Mouse (Mus musculus) urinary bladder, postnatal 25 days (tissue): ENCODE measurements at regions not wholly inside any gene's neighbourhood (a gene's known extent, or its start where the extent isn't known, plus 50 kb on each side); places are given as distances from the start of the nearest gene placed in this dataset.

Experiments
- DNase-seq: peaks from one replicate; pipeline ENCODE4 v3.0.0; 2022; ENCODE audit warnings: low spot score

DNA sequence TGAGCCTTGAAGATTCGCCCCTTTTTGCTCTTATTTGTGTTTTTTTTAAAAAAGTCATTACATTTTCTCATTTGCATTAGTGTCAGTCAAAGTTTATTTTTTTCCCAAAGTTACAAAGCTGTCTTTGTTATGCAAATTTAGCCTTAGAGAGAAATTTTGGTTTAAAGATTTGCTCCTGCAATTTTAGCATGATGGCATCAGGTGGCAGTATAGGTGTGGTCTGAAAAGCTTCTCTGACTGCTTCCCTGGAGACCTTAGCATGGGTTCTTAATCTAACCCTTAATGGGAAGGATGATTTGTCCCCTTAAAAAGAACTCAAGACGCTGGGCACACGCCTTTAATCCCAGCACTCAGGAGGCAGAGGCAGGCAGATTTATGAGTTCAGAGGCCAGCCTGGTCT, 451.2 kb downstream of the Slc4a3 start:
- no peak for DNase-seq

DNA sequence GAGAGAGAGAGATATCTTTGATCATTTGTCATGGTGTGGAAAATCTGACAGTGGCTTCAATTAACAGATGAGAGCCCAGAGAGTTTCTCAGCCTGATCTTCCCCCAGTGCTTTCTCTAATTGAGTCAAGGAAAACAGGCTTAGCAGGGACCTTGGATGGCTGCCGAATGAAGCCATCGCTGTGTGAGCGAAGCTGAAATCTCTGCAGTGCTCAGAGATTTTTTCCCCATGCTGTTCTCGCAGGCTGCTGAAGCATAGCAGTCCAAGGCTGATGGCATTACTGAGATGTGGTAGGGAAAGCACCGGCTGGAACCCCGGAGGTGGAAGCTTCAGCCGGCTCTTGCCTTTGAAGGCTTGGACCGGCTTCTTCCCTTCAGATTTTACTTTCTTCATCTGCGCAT, 455.1 kb downstream of the Slc4a3 start:
- DNase-seq = no peak

DNA sequence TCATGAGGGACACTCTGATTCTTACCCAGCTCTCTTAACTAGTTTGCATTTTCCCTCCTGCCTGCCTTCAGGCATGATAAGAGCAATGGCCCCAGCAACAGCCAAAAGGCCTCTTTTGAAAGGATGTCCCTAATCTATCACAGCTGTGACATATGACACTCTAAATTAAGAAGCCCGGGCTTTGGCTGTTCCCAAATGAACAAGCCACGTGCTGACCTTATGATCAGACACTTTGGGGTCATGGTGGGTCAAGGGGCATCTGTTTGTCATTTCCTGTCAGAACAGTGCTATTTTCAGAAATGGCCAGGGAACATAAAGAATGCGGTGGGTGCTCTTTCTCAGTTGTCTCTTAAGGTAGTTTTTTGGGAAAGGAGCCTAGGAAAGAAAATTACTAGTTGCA, 463.5 kb downstream of the Slc4a3 start:
- no peak for DNase-seq

DNA sequence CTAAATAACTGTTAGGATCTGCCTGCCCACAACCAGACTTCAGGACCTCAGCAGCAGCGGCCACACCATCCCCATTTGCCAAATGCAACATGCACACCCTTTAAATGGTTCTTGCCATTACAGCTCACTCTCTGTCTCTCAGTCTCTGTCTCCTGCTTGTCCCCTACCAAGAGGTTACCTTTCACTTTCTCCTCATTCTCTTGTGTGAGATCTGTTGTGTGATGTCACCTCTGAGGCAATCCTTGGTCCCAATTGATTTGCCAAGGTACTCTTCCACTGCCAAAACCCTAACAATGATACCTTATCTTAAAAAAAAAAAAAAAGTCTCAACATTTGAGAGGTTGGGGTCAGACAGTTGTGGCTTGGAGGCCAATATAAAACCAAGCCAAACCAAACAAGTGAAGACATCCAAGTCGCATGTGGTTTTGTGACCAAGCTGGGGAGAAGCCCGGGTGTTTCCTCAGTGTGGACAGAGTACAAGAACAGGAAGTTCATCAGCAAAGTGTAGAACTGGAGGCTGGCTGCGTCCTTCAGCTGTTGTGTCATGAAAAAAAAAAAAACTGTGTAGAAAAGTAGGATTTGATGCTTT, 464.2 kb downstream of the Slc4a3 start:
- no peak for DNase-seq

DNA sequence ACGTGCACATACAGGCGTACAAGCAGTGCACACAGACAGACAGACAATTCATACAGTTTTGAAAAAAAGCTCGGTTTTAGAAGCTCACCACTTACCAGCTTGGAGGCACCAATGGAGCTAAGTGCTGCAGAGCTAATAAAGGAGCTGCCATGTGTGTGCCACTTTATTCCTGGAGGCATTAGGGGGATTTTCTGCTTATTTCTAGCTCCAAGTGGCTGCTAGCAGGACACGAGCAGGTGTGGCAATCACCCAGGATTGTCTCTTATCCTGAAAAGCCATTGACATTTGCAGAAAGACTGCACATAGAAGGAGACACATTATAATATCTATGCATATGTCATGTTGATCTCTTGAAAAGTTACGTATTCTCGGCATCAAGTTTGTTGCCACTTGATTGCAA, 472.5 kb downstream of the Slc4a3 start:
- no peak for DNase-seq

DNA sequence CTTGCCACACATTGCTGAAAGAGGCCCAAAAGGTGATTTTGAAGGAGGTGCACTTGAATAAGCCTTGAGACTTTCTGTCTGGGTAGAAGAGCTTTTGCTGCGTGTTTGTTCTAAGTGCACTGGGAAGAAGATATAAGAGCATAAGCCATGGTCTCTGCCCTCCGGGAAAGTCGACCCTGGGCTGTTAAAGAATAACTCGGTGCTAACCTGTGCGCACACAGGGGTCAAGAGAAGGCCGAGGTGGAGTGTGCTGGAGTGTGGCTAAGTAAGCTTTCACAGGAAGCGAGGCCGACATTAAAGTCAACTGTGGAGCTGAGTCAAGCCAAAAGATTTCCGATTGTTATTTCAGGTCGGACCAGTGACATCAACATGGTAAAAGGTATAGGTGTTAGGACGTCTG, 473.0 kb downstream of the Slc4a3 start:
- DNase-seq = no peak

DNA sequence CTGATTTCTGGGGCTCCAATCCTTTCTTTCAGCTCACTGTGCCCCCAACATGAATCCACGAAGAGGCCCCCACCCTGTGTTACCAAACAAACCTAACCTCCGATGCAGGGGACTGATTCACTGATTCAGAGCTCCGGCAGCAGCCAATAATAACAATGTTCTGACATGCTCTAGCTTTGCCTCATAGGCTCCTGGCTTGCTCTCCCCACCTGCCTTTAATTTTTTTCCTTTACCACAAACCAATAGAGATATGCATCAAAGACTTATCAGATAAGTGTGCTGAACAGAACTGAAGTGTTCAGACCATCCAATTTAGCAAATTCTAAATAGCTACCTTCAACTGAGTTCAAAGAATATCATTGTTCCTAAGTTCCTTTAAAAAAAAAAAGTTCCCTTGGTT, 478.6 kb downstream of the Slc4a3 start:
- peak; percentile 10 for DNase-seq

DNA sequence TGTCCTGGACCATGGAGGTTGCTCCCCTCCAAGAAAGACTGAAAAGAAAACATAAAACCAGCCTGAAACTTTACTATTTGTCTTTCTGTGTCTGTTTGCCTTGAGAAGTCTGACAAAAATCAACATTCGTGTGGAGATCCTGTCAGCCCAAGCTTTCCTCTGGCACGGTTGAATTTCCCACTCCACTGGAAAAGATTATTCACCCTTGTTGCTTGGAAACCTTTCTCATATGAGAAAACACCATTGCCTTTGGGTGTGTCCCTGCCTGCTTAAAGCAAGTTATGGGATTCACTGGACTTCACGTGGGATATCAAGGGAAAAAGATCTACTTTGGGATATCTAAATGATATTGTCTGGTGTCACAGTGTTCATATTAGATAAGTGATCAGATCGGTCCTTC, 479.3 kb downstream of the Slc4a3 start:
- DNase-seq = no peak

DNA sequence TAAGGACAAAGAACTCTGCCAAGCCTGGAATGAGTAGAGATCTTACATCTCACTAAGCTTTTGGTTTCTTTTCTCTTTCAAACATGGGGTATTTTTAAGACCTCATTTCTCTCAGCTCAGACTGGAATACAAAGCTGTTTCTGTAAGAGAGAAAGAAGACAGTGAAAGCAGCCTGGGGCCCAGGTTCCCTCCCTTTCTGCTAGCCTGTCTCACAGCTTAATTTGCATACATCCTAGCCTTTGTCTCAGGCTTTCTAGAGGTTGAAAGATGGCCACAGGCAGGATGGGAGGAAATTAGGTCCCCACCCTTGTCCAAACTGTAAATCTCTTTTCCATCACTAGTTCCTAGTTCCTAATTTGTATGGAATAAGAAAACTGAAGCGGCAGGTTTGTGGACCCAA, 483.0 kb downstream of the Slc4a3 start:
- no peak for DNase-seq

DNA sequence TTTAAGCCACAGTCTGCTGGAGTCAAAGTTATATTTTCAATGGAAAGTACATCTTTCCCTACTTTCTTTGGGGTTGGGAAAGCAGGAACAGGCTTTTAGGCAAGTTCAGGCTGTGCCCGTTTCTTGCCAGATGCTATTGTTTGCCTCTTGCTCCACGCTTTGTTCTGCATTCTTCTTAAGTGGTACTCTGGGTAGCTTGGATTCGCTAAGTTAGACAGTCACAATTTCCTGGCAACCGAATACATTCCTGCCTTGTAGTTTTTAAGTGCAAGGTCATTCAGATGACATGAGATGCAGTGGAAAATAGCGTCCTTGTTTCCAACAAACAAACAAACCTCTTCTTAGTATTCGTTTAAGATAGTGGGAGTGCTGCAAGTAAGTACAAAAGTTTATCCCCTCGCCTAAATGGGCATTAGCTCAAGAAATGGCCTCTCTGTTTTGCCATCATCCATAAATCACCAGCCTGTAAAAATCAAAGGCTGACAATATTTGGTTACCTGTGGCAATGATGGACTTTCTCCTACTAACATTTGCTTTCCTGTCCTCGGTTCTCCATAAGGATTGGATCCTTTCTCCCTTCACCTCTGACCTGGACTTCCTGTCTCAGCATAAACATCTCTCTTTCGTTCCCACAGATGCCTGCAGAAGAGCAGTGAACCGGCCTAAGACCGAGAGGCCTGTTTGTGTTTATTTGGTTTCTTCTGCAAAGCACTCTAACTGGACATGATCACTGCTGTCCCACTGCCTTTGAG, 485.3 kb downstream of the Slc4a3 start:
- DNase-seq = no peak

DNA sequence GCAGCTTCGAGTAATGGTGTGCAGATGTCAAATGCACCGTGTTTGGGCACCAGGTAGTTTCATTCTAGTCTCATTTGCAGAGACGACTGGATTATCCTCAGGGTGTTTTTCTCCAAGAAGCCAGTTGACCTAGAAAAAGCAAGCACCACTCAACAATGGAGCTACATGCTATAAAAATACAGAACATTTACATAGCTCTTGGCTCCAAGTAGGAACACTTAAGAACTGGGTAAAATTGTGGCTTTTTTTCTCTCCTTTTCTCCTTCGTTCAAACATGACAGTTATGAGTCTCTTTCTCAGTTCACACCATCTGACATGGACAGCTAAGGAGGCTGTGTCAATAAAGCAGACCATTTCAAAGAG, 485.8 kb downstream of the Slc4a3 start:
- DNase-seq = no peak

DNA sequence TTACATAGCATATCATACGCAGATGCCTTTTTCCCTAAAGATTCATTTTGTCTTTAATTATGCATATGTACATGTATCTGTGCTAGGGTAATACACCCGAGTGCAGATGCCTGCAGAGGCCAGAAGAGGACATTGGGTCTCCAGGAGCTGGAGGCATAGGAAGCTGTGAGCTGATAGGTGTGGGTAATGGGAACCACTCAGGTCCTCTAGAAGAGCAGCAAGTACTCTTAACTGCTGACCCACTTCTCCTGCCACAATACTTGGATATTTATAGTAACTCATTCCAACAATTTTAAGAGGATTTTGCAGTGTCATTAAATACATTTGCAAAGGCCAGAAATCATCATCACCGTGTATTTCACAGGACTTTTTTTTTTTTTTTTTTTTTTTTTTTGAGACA, 486.6 kb downstream of the Slc4a3 start:
- DNase-seq = no peak

DNA sequence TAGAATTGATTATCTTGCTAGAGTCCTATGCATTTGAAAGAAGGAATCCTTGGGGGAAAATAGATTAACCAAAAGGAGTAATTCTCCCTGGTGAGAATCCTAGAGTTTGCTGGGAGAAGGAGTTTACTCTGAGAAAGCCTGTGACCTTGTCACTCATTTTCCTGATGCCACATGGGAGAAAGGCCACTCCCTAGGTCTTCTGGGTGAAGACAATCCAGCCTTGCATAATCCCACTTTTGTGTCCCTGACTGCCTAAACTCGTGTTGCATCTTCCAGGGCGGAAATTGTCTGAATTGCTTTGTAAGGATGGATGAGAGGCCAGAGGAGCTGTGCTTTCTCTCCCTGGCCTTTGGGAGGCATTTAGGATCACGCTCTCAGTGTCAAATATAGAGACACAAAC, 490.2 kb downstream of the Slc4a3 start:
- DNase-seq = no peak

DNA sequence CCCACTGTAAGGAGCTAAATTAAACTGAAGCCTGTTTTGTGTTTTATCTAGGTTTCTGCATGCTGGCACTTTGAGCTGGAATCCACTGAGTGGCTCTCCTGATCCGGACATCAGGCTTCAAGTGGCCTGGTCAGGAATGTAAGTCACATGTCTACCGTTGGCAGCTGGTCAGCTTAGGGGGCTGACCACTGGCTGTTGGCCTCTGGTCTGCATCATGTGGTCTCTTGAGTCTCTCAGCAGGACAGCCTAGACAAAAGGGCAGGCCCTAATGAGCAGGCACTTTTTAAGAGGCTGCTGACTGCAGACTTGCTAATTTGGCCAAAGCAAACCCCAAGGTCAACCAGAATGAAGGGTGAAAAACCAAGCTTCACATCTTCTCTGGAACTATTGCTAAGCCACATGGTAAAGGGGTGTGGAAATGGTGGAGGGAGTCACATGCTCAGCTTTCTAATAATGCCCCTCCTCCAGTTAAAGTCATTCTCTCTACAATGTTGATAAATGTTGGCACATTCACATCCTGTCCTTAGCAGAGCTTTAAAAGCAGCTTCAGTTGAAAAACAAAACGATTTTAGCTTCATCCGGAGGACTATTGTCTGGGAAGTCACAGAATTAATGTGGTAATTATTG, 493.1 kb downstream of the Slc4a3 start:
- no peak for DNase-seq

DNA sequence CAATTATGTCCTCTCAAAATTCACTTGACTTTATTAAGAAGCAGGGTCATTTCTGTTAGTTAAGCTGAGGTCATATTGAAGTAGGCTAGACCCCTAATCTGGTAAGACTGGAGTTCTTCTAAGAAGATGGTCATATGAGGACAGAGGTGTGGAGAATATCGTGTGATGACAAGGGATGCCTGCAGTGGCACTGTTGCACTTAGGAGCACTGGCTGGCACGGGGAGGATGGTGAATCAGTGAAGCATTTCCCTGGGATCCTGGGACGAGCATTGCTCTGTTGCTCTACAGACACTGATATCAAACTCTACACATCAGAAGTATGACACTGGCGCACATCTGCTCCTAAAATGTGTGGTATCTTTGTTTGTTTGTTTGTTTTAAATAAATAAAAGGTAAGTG, 493.6 kb downstream of the Slc4a3 start:
- DNase-seq = no peak

DNA sequence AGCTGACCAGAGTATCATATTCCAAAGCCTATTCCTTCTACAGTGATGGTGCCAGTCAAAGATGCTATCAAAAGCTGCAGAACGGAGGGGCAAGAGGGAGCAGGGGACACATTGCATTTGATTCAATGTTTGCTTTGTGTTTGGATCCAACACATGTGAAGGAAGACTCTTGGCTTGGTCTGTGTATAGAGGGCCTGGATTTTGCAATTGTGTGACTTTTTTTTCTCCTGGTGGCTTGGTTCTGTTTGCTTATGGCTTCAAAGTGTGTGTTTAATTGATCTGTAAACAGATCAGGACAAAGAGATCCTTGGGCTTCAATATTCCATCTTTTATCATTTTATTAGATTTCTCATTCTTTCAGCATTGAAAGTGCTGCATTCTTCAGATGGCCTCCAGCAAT, 504.2 kb downstream of the Slc4a3 start:
- DNase-seq = no peak

DNA sequence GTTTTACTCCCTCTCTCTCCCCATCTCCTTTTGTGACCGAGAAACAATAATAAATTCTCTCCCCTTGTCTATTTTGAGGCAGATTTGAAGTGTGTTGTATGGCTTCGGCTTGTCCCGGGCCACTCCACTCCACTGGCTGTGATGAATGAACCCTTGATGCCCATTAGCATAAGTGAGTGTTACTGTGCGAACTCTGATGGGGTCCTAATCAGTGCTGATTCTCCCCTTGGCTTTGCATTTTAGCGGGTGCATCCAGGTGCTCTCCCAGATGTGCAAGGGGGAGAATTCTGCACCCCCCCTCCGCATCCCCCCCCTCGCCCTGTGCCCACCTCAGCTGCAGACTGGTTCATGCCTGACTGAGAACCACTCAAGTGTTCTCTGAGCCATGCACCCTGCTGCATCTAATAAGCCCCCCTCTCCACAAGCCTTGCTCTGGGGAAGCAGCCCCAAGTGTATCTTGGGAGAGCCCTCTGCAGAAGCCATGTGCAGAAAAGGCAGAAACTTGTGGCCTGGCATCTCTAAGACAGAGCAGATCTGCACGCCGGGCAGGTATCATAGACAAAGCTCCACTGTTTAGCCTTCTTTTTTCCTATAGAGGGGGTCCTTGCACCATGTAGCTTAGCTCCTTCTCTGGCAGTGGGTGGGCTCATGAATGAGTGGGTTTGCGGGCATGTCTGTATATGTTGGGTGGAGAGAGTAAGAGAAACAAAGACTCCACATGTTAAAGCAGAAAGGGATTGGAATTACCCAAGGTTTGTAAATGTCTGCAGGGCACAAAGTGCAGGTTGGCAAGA, 507.5 kb downstream of the Slc4a3 start:
- no peak for DNase-seq

DNA sequence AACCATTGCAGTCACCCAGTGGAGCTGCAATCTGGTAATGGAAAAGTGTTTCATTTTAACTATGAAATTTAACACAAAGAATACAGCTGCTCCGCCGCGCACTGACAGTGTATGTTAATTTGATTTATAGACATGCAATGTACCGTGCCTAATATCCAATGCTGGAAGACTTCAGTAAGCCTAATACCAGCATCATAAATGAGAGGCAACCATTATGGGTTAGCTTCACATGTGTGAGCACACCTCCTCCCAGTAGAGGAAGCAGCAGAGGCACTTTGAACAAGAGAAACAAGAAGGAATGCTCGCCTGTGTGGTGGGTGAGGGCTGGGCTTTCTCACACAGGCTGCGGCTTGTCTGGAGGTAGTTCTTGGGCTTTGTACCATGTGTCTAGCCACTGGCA, 519.7 kb downstream of the Slc4a3 start:
- no peak for DNase-seq

DNA sequence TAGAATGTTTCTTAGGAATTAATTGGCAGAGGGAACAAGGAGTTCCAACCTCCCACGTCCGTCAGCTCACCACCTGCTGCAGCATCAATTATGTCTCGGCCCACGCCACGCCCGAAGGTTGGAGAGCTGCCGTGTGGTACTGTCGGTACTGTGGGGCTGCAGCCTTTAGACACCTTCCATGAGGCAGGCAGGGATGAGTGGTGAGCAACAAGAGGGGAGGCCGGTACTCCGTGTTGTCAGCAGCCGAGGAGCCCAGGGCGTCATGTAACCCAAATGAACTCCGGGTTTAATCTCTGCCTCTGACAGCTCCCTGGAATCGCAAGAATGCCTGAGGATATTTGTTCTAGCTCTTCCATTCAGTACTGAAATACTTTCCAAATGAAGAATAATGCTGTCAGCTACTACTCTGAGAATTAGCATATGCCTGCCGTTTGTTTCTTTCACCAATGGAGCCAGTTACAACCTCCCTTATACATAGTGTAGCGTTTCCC, 524.8 kb downstream of the Slc4a3 start:
- DNase-seq = no peak

DNA sequence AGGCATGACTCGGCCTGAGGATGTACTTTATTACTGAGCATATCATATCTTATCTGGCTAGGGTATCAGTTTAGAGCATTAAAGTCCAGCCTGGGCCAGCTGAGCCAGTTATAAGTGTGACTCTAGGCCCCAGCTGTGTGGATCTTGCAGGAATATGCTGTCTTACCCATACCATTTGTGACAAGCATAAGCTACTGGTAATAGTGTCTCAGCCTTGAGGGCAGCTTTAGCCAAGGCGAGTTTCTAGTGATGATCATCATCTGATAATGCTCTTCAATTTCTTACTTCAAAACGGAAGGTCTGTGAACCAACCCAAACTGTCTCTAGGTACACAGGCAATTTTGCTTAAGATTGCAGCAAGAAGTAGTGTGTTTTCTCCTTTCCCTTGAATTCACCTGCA, 529.1 kb downstream of the Slc4a3 start:
- no peak for DNase-seq

DNA sequence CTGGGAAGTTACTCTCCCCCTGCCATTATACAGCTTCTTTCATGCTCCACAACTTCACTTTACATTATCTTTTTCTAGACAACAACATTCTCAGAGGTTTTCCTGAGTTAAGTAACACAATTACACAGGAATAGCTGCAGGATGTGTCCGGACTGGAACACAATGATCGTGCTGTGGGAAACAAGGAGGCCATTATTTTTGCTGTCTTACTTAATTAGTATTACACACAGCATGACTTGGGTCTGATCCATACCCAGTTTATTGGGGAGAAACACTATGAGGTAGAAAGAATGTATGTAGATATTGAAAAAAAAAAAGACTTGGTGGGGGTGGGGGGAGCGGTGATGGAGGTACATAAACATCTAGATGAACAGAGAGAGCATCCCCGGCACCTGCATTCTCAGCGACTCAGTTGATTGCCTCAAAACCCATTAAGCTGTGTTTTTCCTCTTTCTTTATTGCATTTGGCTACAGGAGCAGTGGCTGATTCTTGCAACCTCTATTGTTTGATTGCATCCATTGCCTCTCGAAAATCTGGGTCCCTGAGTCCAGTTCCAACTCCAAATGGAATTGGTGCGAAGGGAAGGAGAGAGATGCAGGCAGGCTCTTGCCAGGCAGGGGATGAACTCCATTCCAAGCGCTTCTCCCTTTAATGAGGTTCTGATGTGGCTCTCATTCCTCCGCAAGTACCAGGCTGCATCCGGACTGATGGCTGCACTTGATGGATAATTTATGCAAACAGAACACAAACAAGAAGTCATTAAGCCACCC, 529.8 kb downstream of the Slc4a3 start:
- DNase-seq = no peak

DNA sequence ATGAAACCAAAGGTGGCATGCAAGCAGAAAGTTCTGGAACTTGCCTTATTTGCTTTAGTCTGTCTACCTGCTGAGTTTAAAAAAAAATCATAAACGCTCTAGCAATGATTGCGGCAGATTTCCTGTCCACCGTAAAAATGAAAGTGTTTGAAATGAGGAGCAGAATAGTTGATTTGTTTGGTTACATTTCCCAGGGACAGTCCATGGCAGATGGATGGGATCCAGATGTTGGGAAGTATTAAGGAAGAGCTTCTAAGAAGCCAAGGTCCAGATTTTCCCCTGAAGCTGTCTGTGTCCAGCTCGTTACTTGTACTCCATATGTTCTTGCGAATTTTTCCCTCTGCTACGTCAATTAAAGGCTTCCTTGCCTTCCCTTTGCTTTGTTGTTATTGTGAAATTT, 534.2 kb downstream of the Slc4a3 start:
- DNase-seq = no peak
